Mouse (Mus musculus) cerebellum, adult 2 months (tissue): ENCODE measurements around the gene Gpr55. TPM values are rescaled to one million over a fixed set of nuclear protein-coding genes. Genes with fewer than 3 reads are reported as not detected.
"Not testable (repeated sequence)": the region's sequence is repeated elsewhere in the genome, so short reads cannot be mapped to it uniquely, and the experiment has no call there.

Experiments
- DNase-seq, 2 experiments: peaks; one replicate each; pipeline ENCODE4 v3.0.0; 2021
- H3K27ac ChIP-seq: fragments of 200-500 bp; 2 replicates; pipeline ENCODE4 v1.5.1; 2012; ENCODE audit warnings: low read length, control low read depth, inconsistent platforms; ENCODE audit not compliant: insufficient read depth
- H3K27me3 ChIP-seq: fragments of 200-500 bp; 2 replicates; pipeline ENCODE4 v1.6.1; 2012; ENCODE audit warnings: inconsistent platforms, mild to moderate bottlenecking, low read length, moderate library complexity; ENCODE audit not compliant: control insufficient read depth, insufficient read depth
- H3K4me1 ChIP-seq: fragments of 200-500 bp; 2 replicates; pipeline ENCODE4 v1.6.1; 2011; ENCODE audit warnings: low read length; ENCODE audit not compliant: control insufficient read depth, insufficient read depth
- H3K4me3 ChIP-seq: fragments of 200-500 bp; replicated peaks from 2 replicates; pipeline ENCODE3; 2011; ENCODE audit warnings: mild to moderate bottlenecking, low read depth, low read length, control low read depth; ENCODE audit not compliant: insufficient read depth
- CTCF ChIP-seq: fragments of 200-500 bp; IDR thresholded peaks from 2 replicates; pipeline ENCODE4 v1.5.1; 2011; ENCODE audit warnings: low read depth, mild to moderate bottlenecking, control low read depth, low read length, moderate library complexity, borderline replicate concordance; ENCODE audit not compliant: insufficient read depth
- POLR2A ChIP-seq: fragments of 200-500 bp; IDR thresholded peaks from 2 replicates; pipeline ENCODE4 v1.6.1; 2011; ENCODE audit warnings: low read length, control low read depth, borderline replicate concordance; ENCODE audit not compliant: insufficient read depth
- WGBS: fragments of 180-500 bp; shearing (Covaris S2); methylation state at CpG from one replicate; pipeline ENCODE4 v1.1.7; 2018; 5-methylcytosine and 5-hydroxymethylcytosine counted together
- polyA plus RNA-seq: library from polyadenylated mRNA; depleted of rRNA; stranded (reverse); fragments of >200 nt; gene quantifications from 2 replicates; pipeline ENCODE4 v1.2.3, GENCODE M21; 2012

Gpr55 gene
- polyA plus RNA-seq, 1 experiment, result 0.03 TPM

- H3K27me3 ChIP-seq, result no peaks in the 10 kb centered on the region
- no peaks in the 10 kb centered on the region for H3K4me1 ChIP-seq
- H3K27ac ChIP-seq, result no peak overlapping the region
- no peak overlapping the region for H3K4me3 ChIP-seq
- WGBS, result 84% methylated on average over 9 of the region's 9 CpGs
- no peak for TF ChIP-seq CTCF
- TF ChIP-seq POLR2A, result no peak
- DNase-seq, result no peak
Observed at GRCm38 (mm10) chr1:85992175-85992574, 31.4 kb upstream of the Gpr55 start.

GRCm38 (mm10) chr1:85988882-85989281, 28.1 kb upstream of the Gpr55 start:
- not testable (repeated sequence) for H3K4me1 ChIP-seq, H3K27ac ChIP-seq, H3K4me3 ChIP-seq, H3K27me3 ChIP-seq, DNase-seq
- WGBS, result 91% methylated on average over 4 of the region's 4 CpGs

DNA sequence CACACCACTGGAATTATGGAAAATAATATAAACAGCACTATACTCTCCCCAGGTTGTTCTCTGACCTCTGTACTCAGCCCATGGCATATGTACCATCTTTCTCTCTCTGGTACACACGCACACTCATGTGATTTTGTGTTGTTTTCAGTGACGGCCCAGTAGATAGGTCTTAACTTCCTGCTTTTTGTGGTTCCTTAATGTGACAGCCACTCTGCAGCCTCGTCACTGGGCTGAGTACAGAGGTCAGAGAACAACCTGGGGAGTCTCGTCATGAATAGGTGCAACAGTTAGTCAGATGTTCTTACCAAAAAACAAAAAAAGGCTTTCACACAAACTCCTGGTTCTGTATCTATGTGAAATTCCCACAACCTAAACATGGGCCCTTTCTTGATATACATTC, 27.5 kb upstream of the Gpr55 start:
- Histone ChIP-seq H3K4me3 (no peak overlapping the region), H3K27ac (no peak overlapping the region), H3K27me3 (no peaks in the 10 kb centered on the region), H3K4me1 (no peaks in the 10 kb centered on the region)
- 83% methylated on average over 4 of the region's 4 CpGs for WGBS
- TF ChIP-seq POLR2A, result no peak
- TF ChIP-seq CTCF, result no peak
- DNase-seq, result no peak

GRCm38 (mm10) chr1:85985784-85986183, 25.0 kb upstream of the Gpr55 start:
- no peak overlapping the region for H3K27ac ChIP-seq
- TF ChIP-seq CTCF (no peak), POLR2A (no peak)
- no peaks in the 10 kb centered on the region for H3K4me1 ChIP-seq
- no peaks in the 10 kb centered on the region for H3K27me3 ChIP-seq
- DNase-seq, result no peak
- H3K4me3 ChIP-seq, result no peak overlapping the region
- WGBS, result 86% methylated on average over 3 of the region's 3 CpGs

DNA sequence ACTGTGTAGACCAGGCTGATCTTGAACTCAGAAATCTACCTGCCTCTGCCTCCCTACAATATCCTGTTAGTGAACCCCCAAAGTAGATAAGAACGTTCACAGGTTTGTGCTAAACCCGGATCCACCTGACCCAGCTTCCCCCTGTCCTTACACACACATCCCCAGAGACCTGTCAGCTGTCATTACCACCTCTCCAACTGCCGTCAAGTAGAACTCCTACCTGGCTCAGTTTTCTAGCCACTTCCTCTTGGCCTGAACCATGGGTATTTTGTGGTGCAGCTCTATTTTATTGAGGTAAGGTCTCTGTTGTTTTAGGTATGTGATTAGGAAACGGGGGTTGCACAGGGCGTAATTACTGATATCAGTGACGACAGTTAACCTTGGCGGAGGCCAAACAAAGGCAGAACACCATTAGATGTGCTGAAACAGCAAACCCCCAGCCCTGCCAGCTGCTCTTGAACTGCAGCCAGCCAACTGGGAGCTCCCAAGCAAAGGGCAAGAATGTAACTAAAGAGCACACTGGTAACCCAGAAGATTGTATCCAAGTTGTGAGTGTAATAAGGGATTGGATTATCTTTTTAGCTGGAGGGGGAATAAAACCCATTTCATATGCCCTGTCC, 21.0 kb upstream of the Gpr55 start:
- Histone ChIP-seq H3K27ac (no peak overlapping the region), H3K4me3 (no peak overlapping the region), H3K27me3 (no peaks in the 10 kb centered on the region), H3K4me1 (no peaks in the 10 kb centered on the region)
- 32% methylated on average over 7 of the region's 7 CpGs for WGBS
- DNase-seq, result peak in 1 of 2 experiments; percentile 8
- TF ChIP-seq CTCF, result no peak
- no peak for TF ChIP-seq POLR2A

GRCm38 (mm10) chr1:85977709-85978108, 16.9 kb upstream of the Gpr55 start:
- Histone ChIP-seq H3K27ac (no peak overlapping the region), H3K4me3 (no peak overlapping the region), H3K4me1 (no peaks in the 10 kb centered on the region), H3K27me3 (no peaks in the 10 kb centered on the region)
- no peak for TF ChIP-seq CTCF
- no peak for TF ChIP-seq POLR2A
- 68% methylated on average over 3 of the region's 3 CpGs for WGBS
- DNase-seq, result no peak

GRCm38 (mm10) chr1:85973468-85973877, 12.7 kb upstream of the Gpr55 start:
- no peaks in the 10 kb centered on the region for H3K4me1 ChIP-seq
- DNase-seq, result no peak
- no peak overlapping the region for H3K4me3 ChIP-seq
- no peak for TF ChIP-seq POLR2A
- no peak for TF ChIP-seq CTCF
- H3K27me3 ChIP-seq, result no peaks in the 10 kb centered on the region
- WGBS, result 96% methylated on average over 2 of the region's 2 CpGs
- H3K27ac ChIP-seq, result no peak overlapping the region

- no peak for TF ChIP-seq POLR2A
- no peak for TF ChIP-seq CTCF
- Histone ChIP-seq H3K27me3 (no peaks in the 10 kb centered on the region), H3K4me1 (no peaks in the 10 kb centered on the region), H3K4me3 (no peak overlapping the region), H3K27ac (no peak overlapping the region)
- WGBS, result 53% methylated on average over 3 of the region's 3 CpGs
- DNase-seq, result no peak
Observed at GRCm38 (mm10) chr1:85972341-85972740, 11.5 kb upstream of the Gpr55 start.
